Mouse (Mus musculus) naive thymus-derived CD4-positive, alpha-beta T cell, adult 2 months (primary cell): ENCODE data around the gene Tbl1x.
A peak's percentile ranks its signal among the peaks of the same experiment; 100 is the strongest.
"Not testable (repeated sequence)": the region's sequence is repeated elsewhere in the genome, so short reads cannot be mapped to it uniquely, and the experiment has no call there.

Source experiments
- DNase-seq: peaks from one replicate; pipeline ENCODE4 v3.0.0-alpha.2; 2011; ENCODE audit warnings: low read depth

Tbl1x gene

DNA sequence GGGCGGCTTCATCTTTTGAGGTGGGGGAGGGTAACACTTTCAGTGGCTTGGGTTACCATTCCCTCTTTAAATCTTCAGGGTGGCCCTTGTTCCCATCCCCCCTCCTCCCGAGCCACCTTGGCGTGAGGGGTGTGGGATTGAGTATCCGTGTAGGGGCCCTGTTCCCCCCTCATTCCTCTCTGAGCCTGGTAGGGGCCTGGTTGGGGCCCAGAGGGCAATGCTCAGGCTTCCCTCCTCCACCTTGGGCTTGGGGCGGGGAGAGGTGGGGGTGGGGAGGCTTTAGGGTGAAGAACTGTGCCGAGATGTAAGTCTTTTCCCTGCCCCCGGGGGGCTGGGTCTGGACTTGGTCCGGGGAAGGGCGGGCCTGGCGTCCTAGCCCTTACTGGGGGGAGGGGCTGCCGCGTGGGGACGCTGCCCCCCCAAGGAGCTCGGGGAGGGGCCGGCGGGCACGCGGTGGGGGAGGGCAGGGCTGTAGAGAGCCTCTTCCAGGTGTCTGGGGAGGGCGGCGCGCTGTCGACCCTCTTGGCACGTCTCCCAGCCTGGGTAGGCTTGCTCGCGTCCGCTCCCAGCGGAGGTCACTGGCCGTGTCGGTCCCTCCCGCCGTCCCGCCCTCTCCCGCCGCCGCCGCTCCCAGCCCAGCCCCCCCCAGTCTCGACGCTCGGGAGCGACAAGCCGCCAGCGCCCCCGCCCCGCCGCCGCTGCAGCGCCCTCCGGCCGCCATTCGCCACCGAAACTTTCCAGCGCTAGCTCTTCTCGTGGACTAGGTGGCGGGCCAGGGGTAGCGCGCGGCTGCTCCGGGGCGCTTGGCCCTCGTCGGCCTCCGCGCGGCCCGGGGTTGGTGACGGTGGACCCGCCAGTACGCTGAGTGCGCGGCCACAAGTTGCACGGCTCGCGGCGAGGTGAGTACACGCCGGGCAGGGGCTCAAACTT lies at the start of gene Tbl1x:
Gene Tbl1x (plus strand): TSS at position 643 of the 930 bp plus-strand sequence.
- DNase-seq: peak; percentile 67

DNA sequence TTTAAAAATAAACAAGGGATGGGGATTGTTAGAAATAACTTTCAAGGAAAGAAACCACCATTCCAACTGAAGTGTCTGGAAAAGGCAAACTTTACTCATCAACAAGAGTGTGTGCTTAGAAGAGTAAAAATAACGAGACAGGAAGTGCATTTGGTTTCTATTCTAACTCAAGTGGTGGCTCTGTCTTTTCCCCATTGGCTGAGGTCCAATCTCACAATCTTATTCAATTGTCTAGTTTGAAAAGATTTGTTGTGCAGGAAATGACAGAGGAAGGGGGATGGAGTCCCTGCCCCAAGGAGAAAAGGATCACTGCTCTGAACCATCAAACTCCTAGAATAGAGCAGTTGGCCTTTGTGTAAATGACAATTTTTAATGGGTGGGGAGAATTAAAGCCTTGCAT lies 41.6 kb upstream of the Tbl1x start:
- peak; percentile 61 for DNase-seq

DNA sequence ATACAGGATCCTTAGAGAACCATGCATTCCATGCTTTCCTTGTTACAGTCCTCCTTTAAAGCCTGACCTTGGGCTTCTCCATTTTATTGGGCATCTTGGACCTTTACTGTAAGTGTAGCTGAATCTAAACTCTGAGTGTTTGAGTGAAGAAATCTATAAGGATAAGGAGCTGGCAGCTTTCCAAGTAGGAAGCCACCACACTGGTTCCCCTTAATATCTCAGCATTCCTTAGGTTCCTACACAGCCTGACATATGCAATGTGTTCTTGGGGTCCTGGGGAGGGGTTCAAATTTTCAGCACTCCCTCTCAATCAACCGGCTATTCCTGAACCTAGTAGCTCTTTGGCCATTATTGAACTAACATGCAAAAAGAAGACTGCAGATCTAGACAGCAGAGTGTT lies 38.0 kb upstream of the Tbl1x start:
- no peak for DNase-seq

DNA sequence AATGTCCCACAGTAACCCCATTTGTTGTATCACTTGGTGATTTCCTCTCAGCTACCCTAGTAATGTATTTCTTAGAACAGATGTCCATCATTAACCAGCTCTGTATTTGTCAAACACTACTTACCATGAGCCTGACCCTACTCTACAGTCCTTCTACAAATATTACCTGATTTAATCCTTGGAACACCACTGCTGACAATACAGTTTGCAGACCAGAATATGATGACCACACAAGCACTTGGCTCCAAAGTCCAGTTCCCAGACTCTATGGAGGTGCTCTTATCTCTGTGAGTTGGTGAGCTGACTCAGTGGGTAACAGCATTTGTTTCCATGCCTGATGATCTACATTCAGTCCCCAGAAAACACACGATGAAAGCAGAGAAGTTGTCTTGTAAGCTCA lies 37.3 kb upstream of the Tbl1x start:
- DNase-seq: no peak

DNA sequence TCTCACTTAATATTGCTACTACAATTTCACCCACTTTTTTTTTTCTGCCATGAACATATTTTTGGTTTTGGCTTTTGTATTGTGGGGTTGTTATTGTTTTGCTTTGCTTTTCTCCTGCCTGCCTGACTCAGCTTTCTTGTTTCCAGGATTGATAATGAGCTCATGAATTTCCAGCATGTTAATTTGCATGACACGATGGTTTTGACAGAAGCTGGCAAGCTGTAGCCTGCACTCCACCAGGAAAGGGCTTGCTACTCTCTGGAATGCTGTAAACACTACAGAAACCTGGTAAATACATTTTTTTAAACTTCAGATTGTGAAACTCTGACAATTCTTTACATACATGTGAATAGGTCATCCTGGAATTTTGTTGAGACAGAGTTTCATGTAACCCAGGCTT lies 36.3 kb upstream of the Tbl1x start:
- no peak for DNase-seq

DNA sequence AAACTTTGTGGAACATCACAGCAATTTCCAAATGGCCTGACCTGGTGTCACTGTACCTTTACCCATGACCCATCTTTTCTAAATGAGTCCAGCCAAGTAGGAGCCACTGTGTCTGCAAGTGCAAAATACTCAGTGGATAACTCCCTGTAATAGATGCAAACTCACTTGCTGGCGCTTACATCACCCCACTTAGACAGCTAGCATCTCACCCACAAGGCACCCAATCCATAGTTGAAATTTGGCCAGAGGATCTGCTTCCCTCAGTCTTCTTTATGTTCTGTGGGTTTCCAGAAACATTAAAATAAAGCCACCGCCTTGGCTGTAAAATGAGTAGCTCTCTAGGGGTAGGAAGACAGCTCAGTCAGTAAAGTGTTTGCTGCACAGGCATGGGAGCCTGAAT lies 33.3 kb upstream of the Tbl1x start:
- DNase-seq: no peak

DNA sequence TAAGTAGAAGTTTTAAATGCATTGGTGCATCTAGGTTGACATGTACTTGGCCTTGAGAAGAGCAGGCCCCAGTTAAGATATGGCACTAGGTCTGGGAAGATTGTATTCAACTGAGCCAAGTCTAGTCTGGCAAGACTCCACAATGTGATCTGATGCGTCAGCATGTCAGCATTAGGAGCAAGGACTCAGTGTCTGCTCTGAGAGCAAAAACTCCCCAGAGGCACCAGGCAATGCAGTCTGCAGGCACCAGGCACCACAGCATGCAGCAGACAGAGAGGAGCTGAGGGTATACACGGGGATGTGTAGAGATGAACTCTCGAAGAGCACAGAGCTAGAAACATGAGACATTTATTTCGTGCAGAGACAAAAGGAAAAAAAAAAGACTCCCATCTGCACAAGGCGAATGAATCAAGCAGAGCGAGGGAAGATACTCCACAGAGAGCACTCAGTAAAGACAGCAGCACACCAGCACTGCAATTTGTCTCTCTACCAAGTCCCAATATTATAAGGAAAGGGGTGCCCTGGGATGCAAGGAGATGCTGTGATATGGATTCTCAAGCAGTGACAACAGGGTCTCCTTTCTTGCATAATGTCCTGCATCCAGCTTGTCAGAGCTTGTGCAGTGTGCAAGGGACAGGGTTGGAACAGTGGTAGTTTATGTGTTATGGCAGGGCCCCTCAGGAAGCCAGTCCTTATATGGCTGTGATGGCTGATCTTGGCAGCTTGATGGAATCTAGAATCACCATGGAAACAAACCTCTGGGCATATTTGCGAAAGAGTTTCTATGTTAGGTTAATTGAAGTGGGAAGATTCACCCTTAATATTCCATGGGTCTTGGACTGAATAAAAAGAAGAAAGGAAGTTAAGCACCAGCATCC lies 22.7 kb upstream of the Tbl1x start:
- DNase-seq: no peak

DNA sequence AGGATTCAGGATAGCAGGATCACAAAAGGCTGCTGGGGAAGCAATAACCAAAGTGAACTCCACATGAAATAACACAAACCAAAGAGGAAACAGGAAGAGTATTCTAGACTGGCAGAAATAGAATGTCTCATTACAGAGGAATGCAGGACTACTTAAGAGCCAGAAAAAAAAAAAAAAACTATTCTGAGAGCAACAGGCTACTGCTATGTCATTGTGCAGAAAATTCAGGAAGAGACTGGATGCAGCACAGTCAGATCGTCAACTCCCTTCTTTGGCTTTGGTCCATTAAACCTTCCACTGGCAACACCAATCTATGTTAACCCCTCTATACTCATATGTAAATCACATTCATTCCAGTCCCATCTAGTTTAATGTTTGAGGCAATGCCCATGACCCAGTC lies 20.7 kb upstream of the Tbl1x start:
- no peak for DNase-seq

DNA sequence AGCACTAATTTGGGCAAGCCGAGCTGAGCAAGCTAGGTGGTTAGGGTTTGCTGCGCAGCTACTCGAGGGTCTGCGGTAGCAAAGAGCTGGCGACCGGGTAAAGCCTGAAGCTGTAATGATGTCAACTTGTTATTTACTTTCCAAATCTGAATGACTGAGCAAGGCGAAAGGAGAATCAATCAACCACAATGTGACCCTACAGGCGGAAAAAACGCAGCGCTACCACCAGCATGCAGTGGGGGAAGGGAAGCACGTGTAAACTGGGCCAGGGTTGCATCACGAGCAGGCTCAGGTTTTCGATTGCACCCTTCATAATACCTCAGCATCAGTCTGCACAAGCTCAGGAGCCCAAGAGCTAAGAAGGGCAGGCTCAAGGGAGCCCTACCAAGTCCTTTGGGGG lies 1.7 kb upstream of the Tbl1x start:
- DNase-seq: peak; percentile 91

DNA sequence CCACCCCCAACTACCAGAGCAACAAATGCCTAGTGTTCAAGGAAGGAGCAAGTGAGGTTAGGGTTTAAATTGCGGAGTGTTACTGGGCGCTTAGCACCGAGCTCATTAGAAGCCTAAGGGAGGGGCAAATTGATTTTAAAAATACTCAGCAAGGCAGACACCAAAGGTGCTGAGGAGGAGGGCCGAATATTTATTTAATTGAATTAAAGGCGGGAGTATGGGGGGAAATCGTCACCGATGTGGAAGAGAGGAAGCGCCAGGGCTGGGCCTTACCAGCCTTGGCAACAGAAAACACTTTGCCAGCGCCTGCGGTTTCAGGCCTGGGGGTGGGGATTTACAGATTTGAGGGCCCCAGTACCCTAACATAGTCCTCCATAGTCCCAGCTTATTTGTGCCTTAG lies 1.0 kb upstream of the Tbl1x start:
- DNase-seq: peak; percentile 60

DNA sequence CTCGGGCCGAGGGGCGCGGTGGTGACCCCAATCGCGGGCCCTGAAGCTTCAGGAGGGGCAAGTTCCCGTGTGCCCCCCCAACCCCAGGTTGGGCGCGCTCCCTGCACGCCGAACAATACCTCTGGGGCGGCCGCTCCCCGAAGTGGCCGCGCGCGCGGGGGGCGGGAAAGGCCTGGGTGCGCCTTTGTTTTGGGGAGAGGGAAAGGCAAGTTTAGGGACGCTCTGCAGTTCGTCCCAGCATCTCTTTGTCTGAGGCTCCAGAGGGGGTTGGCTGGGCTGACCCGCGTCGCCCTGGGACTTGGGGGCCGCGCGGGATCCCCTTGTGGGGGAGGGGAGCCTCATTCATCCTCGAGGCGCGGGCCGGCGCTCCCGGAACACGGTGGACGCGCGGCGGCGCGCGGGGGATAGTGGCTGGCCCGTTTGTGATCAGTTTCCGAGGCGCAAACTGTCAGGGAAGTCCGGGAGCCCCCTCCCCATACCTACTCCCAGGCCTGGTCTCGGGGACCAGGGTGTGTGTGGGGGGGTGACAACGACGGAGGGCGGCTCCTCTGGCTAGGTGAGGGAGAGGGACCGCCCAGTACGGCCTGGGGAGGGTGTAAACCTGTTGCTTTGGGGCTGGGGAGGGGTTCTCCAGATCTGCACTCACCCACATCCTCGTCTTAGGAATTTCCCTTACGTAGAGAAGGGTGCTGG lies 634 bp downstream of the Tbl1x start:
- peak; percentile 58 for DNase-seq

DNA sequence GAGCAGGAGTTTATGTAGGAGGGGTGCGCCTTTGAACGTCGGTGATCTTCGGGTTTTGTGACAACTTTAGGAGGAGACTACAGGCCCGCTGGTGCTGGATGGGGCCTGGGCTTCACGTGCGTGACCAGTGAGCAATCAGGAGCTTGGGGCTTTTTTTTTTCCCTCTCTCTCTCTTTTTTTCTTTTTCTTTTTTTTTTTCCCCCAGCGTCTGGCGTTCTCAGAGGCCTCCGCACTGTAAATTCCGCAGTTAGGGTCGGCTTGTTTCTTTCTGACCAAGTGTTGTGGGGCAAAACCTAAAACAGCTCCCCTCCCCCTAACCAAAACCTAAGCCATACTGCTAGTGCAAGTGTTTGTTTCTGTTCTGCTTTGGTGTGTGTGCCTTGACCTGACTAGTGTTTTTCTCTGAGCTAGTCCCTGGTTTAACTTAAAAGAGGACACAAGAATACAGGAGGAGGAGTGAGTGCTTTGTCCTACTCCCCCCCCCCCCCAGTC lies 1.2 kb downstream of the Tbl1x start:
- DNase-seq: no peak

DNA sequence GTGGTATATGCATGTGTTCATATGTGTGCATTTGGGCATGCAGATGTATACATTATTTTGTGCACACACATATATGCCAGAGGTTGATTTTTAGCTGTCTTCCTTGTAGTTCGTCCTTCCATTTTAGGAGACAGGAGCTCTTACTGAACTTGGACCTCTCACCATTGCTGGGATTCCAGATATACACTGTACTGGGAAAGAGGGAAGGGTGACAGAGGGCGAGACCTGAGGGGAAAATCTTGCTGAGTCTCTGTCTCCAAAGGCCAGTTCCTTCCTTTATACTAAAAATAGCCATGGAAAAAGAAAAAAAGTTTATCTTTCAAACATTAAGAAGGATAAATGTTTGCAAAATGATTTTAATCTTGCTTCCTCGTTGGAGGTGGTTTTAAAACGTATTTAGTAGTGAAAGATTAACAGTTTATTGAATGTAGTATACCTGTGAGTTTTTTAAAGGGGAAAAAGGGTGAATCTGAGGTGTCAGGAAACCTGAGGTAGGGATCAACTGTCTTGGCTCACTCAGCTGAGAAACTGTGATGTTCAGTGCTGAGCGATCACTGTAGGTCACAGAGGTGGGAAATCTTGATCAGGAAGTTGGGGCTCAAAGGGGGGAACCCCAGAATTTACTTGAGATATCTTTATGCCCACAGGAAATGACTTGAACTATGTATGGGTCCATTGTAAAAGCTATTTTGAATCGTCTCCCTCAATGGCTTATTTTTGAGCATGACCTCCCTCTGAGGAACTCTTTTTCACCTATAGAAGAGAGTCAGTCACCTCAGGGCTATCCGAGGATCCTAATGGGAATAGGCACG lies 6.7 kb downstream of the Tbl1x start:
- DNase-seq: peak; percentile 38

DNA sequence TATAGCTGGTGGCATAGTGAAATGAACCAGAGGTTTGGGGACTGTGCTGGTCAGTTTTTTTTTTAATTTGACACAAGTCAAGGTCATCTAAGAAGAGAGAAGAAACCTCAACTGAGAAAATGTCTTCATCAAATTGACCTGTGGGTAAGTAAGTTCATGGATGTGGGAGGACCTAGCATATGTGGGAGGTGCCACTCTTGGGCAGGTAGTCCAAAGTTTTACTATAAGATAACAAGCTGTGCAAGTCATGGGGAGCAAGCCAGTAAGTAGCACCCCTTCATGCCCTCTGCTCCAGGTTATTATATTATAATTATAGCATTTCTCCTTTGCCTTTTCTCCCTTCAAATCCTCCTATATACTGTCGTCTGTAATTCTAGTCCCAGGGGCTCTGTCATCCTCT lies 8.1 kb downstream of the Tbl1x start:
- no peak for DNase-seq

DNA sequence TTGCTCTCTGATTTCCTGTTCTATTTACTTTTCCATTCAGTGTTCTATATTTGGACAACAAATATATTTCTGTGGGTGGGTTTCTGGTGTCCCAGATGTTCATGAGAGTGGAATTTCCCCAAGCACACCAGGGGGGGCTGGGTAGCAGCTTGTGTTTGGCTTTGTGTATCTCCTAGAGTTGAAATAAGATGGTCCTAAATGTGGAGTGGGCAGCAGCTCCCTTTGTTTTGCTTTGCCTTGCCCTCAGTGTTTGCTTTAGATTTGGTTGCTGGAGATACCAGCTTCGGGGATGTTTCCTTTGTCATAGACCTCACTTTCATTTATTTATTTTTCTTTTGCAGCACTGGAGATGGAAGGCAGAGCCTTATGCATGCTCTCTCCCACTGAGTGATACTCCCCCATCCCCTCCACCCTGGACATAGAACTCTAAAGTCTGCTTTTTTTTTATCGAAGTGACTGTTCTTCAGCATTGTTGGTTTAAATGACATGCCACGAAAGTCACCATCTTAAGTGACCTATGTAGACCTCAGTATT lies 12.1 kb downstream of the Tbl1x start:
- DNase-seq: no peak

DNA sequence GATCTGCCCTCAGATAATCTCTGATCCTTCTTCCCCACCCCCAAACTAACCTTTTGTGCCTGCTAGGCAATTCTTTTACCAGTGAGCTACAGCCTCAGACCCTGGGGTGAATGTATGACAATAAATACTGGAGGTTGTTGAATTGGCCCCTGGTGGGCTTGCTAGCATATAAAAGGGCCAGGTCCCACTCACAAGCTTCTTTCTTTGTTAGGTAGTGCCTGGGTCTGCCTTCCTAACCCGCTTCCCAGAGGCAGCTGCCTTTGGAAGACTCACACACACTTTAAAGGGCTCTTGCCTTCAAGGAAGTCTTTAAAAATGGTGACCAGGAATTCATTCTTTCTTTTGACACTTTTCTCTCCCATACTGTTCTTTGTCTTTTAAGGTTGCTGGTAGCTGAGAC lies 14.4 kb downstream of the Tbl1x start:
- no peak for DNase-seq

DNA sequence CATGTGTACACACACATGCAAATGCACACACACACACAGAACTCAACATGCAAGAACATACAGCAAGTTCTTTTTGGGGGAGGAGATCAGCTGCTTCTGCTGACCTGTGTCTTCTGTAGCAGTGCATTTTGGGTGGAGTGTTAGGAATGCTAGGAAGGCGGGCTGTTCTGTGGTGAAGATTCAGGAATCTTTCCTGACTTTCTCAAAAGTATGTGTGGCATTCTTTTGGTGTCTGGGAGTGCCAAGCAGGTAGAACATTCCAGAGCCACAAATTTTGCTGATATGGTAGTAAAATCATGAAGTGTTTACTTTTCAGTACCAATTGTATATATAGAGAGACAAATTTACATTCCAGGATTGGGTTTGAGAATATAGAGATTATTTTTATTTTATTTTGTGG lies 17.6 kb downstream of the Tbl1x start:
- DNase-seq: no peak

DNA sequence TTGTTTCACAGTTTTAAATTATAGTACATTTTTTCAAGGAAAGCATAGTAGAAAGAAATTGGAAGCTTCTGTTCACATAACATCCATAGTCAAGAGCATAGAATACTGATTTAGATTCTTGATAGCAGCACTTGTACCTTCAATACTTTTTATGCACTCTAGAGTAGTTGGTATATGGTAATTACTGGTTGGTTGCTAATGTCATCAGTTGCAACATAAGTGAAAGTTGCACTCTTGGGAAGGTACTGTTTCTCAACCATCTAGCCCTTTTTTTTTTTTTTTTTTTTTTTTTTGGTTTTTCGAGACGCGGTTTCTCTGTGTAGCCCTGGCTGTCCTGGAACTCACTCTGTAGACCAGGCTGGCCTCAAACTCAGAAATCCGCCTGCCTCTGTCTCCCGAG lies 20.2 kb downstream of the Tbl1x start:
- DNase-seq: no peak

DNA sequence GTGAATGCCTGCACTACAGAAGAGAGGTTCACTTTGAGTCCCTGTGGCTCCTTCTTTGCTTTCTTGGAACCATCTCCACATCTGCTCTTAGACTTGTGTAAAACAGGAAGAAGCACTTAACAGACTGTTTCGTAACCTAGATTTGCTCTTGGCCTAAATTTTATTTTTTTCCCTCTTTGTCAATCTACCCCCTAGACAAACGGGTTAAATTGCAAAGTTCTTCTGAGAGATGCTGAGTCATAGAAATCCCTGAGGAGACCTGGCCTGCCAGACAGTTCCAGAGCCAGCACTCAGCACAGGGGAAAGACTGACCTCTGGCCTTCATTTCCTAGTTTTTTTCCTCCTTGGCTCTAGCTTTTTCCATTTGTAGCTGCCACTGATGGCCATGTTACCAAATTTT lies 23.1 kb downstream of the Tbl1x start:
- DNase-seq: no peak

DNA sequence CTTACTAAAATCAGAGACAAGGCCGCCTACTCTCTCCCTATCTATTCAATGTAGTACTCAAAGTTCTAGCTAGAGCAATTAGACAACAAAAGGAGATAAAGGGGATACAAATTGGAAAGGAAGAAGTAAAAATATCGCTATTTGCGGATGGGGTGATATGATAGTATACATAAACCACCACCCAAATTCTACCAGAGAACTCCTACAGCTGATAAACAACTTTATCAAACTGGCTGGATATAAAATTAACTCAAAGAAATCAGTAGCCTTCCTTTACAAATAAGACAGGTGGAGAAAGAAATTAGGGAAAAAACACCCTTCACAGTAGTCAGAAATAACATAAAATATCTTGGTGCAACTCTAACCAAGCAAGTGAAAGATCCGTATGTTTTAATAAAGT lies 29.0 kb downstream of the Tbl1x start:
- not testable (repeated sequence) for DNase-seq

DNA sequence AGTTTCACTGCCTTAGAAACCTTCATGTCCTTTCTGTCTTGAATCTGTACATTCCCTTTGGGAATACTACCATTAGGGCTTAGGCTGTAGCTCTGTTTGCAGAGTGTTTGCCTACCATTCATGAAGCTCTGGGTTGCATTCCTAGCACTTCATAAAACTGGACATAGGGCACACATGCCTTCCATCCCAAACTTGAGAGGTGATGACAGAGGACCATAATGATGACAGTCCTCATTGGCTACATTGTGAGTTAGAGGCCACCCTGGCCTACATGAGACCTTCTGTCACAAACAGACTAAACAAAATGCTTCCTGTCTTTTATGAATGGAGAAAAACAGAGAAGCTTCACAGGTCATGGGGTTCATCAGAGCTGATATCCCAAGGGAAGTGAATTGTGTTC lies 33.2 kb downstream of the Tbl1x start:
- DNase-seq: no peak
